Comparison of ENCODE assay signal across 8 mouse cellular contexts in the genomic region with DNA sequence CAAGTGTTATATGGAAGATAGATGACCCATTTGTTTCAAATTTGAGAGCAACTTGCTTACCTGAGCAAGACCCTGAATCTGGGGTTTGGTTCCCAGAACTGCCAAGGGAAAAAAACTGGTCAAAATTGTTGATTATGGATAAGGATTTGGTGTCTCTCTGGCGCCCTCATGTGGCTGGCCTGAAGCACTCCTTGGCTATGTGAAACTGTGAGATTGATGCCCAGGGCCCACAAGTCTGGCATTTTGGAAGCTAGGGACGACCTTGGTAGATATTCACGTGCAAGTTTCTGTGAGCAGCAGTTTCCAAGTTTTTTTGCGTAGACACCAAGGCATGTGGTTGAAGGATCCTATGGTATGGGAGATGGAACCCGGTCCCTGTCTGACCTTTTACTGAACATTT. TPM values are rescaled to one million over a fixed set of nuclear protein-coding genes. Genes with fewer than 3 reads are reported as not detected.
DNase-seq lines count a peak whose midpoint lies in the region; ATAC-seq and TF ChIP-seq lines count a peak whose summit lies in the region.

No protein-coding gene starts in this region.

- H3K9me3 ChIP-seq in limb, embryonic 14.5 days (ENCODE audit: control insufficient read depth, low read length) = no peaks in the 10 kb centered on the region
- H3K9me3 ChIP-seq in midbrain, embryonic 15.5 days = no peaks in the 10 kb centered on the region

- no peak overlapping the region for H3K4me2 ChIP-seq in limb, embryonic 14.5 days (replicated peaks; ENCODE audit: low read depth, low read length, severe bottlenecking)
- 0 out of 2 replicates have a peak overlapping the region, but pooled peaks have one; percentile 13 for H3K4me2 ChIP-seq in midbrain, embryonic 15.5 days

- peaks cover 6% of the 10 kb centered on the region for H3K4me1 ChIP-seq in limb, embryonic 14.5 days (ENCODE audit: control insufficient read depth, insufficient read depth, low read length)
- H3K4me1 ChIP-seq in midbrain, embryonic 15.5 days = peaks cover 11% of the 10 kb centered on the region

- DNase-seq in 3T3-L1 (ENCODE audit: low read depth, low spot score) = peak; percentile 93
- DNase-seq in ZHBTc4 (ENCODE audit: low read depth, low spot score) = peak; percentile 90
- peak; percentile 38 for DNase-seq in gastrocnemius, postnatal 25 days
- peak; percentile 65 for DNase-seq in kidney, adult 18-20 months
- peak; percentile 85 for DNase-seq in limb, embryonic 14.5 days (ENCODE audit: low spot score)
- peak; percentile 88 for DNase-seq in splenic B cell, adult 2 months (ENCODE audit: low read depth, low spot score)

- no peak overlapping the region for H3K27ac ChIP-seq in limb, embryonic 14.5 days (replicated peaks; ENCODE audit: low read depth, low read length)
- H3K27ac ChIP-seq in midbrain, embryonic 15.5 days = no peak overlapping the region

- H3K9ac ChIP-seq in limb, embryonic 14.5 days (ENCODE audit: low read depth, low read length, severe bottlenecking) = no peak overlapping the region
- H3K9ac ChIP-seq in midbrain, embryonic 15.5 days = no peak overlapping the region

- H3K4me3 ChIP-seq in limb, embryonic 14.5 days (replicated peaks; ENCODE audit: low read length) = no peak overlapping the region
- H3K4me3 ChIP-seq in midbrain, embryonic 15.5 days = no peak overlapping the region

- no peak for TF ChIP-seq POLR2A in limb, embryonic 14.5 days (IDR thresholded peaks at IDR 0.05; ENCODE audit: borderline replicate concordance, extremely low read depth, insufficient read depth, insufficient read length)

- WGBS in limb, embryonic 14.5 days = 10% methylated on average over 5 of the region's 5 CpGs
- WGBS in midbrain, embryonic 15.5 days = 7% methylated on average over 5 of the region's 5 CpGs

- H3K36me3 ChIP-seq in limb, embryonic 14.5 days (ENCODE audit: control insufficient read depth, insufficient read depth, low read length) = no peaks in the 10 kb centered on the region
- no peaks in the 10 kb centered on the region for H3K36me3 ChIP-seq in midbrain, embryonic 15.5 days (replicated peaks)
- no peaks in the 10 kb centered on the region for H3K36me3 ChIP-seq in splenic B cell, adult 2 months (ENCODE audit: control insufficient read depth, insufficient read depth, low read length, poor library complexity, severe bottlenecking)

- ATAC-seq in common myeloid progenitor, adult 5-6 weeks (replicated peaks; ENCODE audit: low read depth, poor library complexity, severe bottlenecking) = peak; percentile 63
- ATAC-seq in limb, embryonic 14.5 days (ENCODE audit: low FRiP score, low read depth) = no peak
- ATAC-seq in midbrain, embryonic 15.5 days (replicated peaks) = peak; percentile 43

- H3K27me3 ChIP-seq in limb, embryonic 14.5 days (ENCODE audit: control insufficient read depth, insufficient read depth, low read length) = no peaks in the 10 kb centered on the region
- no peaks in the 10 kb centered on the region for H3K27me3 ChIP-seq in midbrain, embryonic 15.5 days (replicated peaks)
- no peaks in the 10 kb centered on the region for H3K27me3 ChIP-seq in splenic B cell, adult 2 months (ENCODE audit: control insufficient read depth, insufficient read depth, low read length, poor library complexity, severe bottlenecking)

RNA-seq across cellular contexts. Expression of a gene that starts 6.2 kb away (rescaled TPM):
- total RNA-seq in common myeloid progenitor, adult 5-6 weeks (2017) = 1,499 and 1,774 TPM in 2 replicates
- total RNA-seq in gastrocnemius, postnatal 25 days (2021) = 100 to 1,000 TPM; 156 to 160 TPM
- 18.2 and 19.2 TPM in 2 replicates for polyA plus RNA-seq in limb, embryonic 14.5 days (2012; rRNA removed)
- 5.5 and 8.1 TPM in 2 replicates for polyA plus RNA-seq in limb, embryonic 14.5 days (2014; fragmentation: Nextera tagmentation; extraction: Ambion mirVana)
- 3.3 and 5.1 TPM in 2 replicates for polyA plus RNA-seq in midbrain, embryonic 15.5 days (2015; fragmentation: Nextera tagmentation; extraction: Ambion mirVana)

RNA-seq across cellular contexts. Expression of a gene that starts 9.1 kb away (rescaled TPM):
- total RNA-seq in common myeloid progenitor, adult 5-6 weeks (2017) = 1,142 and 1,285 TPM in 2 replicates
- total RNA-seq in gastrocnemius, postnatal 25 days (2021) = 10 to 100 TPM in 1 of 2 experiments, 1 to 10 TPM in 1; 9.5 to 14.9 TPM
- polyA plus RNA-seq in limb, embryonic 14.5 days (2012; rRNA removed) = 557 and 662 TPM in 2 replicates
- 9.1 and 11.0 TPM in 2 replicates for polyA plus RNA-seq in limb, embryonic 14.5 days (2014; fragmentation: Nextera tagmentation; extraction: Ambion mirVana)
- polyA plus RNA-seq in midbrain, embryonic 15.5 days (2015; fragmentation: Nextera tagmentation; extraction: Ambion mirVana) = 0.69 TPM in 1 of 2 replicates, not detected in the other

RNA-seq across cellular contexts. Expression of a gene that starts 10.6 kb away (rescaled TPM):
- total RNA-seq in common myeloid progenitor, adult 5-6 weeks (2017) = 199 and 205 TPM in 2 replicates
- 1 to 10 TPM; 2.0 to 3.9 TPM for total RNA-seq in gastrocnemius, postnatal 25 days (2021)
- 32.6 and 62.7 TPM in 2 replicates for polyA plus RNA-seq in limb, embryonic 14.5 days (2012; rRNA removed)
- 4.1 and 6.7 TPM in 2 replicates for polyA plus RNA-seq in limb, embryonic 14.5 days (2014; fragmentation: Nextera tagmentation; extraction: Ambion mirVana)
- 2.2 TPM in 1 of 2 replicates, not detected in the other for polyA plus RNA-seq in midbrain, embryonic 15.5 days (2015; fragmentation: Nextera tagmentation; extraction: Ambion mirVana)

RNA-seq across cellular contexts. Expression of a gene that starts 18.5 kb away (rescaled TPM):
- 91.4 and 108 TPM in 2 replicates for total RNA-seq in common myeloid progenitor, adult 5-6 weeks (2017)
- total RNA-seq in gastrocnemius, postnatal 25 days (2021) = 1 to 10 TPM in 1 of 2 experiments, under 1 TPM in 1; 0.90 to 1.7 TPM
- polyA plus RNA-seq in limb, embryonic 14.5 days (2012; rRNA removed) = 5.2 and 6.1 TPM in 2 replicates
- 0.48 and 0.57 TPM in 2 replicates for polyA plus RNA-seq in limb, embryonic 14.5 days (2014; fragmentation: Nextera tagmentation; extraction: Ambion mirVana)
- 0.15 and 0.44 TPM in 2 replicates for polyA plus RNA-seq in midbrain, embryonic 15.5 days (2015; fragmentation: Nextera tagmentation; extraction: Ambion mirVana)

RNA-seq across cellular contexts. Expression of a gene that starts 19.2 kb away (rescaled TPM):
- total RNA-seq in common myeloid progenitor, adult 5-6 weeks (2017) = 186 and 196 TPM in 2 replicates
- total RNA-seq in gastrocnemius, postnatal 25 days (2021) = 1 to 10 TPM; 5.0 to 6.6 TPM
- 4.1 and 7.4 TPM in 2 replicates for polyA plus RNA-seq in limb, embryonic 14.5 days (2012; rRNA removed)
- polyA plus RNA-seq in limb, embryonic 14.5 days (2014; fragmentation: Nextera tagmentation; extraction: Ambion mirVana) = 0.65 and 1.00 TPM in 2 replicates
- 0.27 and 0.32 TPM in 2 replicates for polyA plus RNA-seq in midbrain, embryonic 15.5 days (2015; fragmentation: Nextera tagmentation; extraction: Ambion mirVana)

Comparison
In these comparisons a context has a peak if more than half of its experiments do, and no peak if none do; other contexts are left out.
1. DNase-seq: peak in every context shown above with its lines; median percentile 93 in 3T3-L1; 90 in ZHBTc4; 88 in splenic B cell, adult 2 months; 85 in limb, embryonic 14.5 days; 65 in kidney, adult 18-20 months; 38 in gastrocnemius, postnatal 25 days.
2. RNA of a gene that starts 9.1 kb away (total RNA-seq): 1,142 to 1,285 TPM in common myeloid progenitor, adult 5-6 weeks; 9.5 to 14.9 TPM in gastrocnemius, postnatal 25 days; every median in the first group is over 10 times any median in the second.
3. RNA of a gene that starts 10.6 kb away (total RNA-seq): 199 to 205 TPM in common myeloid progenitor, adult 5-6 weeks; 2.0 to 3.9 TPM in gastrocnemius, postnatal 25 days; every median in the first group is over 10 times any median in the second.